Mouse (Mus musculus) heart, postnatal 0 days (tissue): Measurements from ENCODE around the gene Spag9. TPM values are rescaled to one million over a fixed set of nuclear protein-coding genes. Genes with fewer than 3 reads are reported as not detected.

Experiments used
- ATAC-seq: fragments of 200-750 bp; cut with Nextera tagmentation; 2 replicates; pipeline ENCODE4 v1.8.0; 2017; ENCODE audit warnings: low read depth, moderate number of reproducible peaks, moderate library complexity; ENCODE audit not compliant: insufficient read depth
- DNase-seq: peaks from one replicate; pipeline ENCODE4 v3.0.0-alpha.2; 2016; ENCODE audit warnings: low spot score
- H3K27ac ChIP-seq: fragments of 300-500 bp; sonication (generic); 2 replicates; pipeline ENCODE4 v1.5.1; 2014; ENCODE audit warnings: low read depth, mild to moderate bottlenecking
- H3K27me3 ChIP-seq: fragments of 300-500 bp; sonication (generic); 2 replicates; pipeline ENCODE4 v1.6.1; 2014; ENCODE audit warnings: low read length, mixed read lengths; ENCODE audit not compliant: control insufficient read depth, insufficient read depth
- H3K36me3 ChIP-seq: fragments of 300-500 bp; sonication (generic); replicated peaks from 2 replicates; pipeline ENCODE4 v1.6.1; 2014; ENCODE audit warnings: low read length, mixed read lengths; ENCODE audit not compliant: control insufficient read depth, insufficient read depth
- H3K4me1 ChIP-seq: fragments of 300-500 bp; sonication (generic); 2 replicates; pipeline ENCODE4 v1.6.1; 2014; ENCODE audit warnings: antibody characterized with exemption; ENCODE audit not compliant: control insufficient read depth, insufficient read depth
- H3K4me2 ChIP-seq: fragments of 300-500 bp; sonication (generic); 2 replicates; pipeline ENCODE4 v1.6.1; 2014; ENCODE audit warnings: low read depth, mild to moderate bottlenecking, low read length, moderate library complexity
- H3K4me3 ChIP-seq: fragments of 300-500 bp; sonication (generic); 2 replicates; pipeline ENCODE4 v1.5.1; 2014; ENCODE audit warnings: low read depth, low read length
- H3K9ac ChIP-seq: fragments of 300-500 bp; sonication (generic); replicated peaks from 2 replicates; pipeline ENCODE4 v1.6.1; 2014; ENCODE audit warnings: low read depth, low read length, mixed read lengths
- H3K9me3 ChIP-seq: fragments of 300-500 bp; sonication (generic); replicated peaks from 2 replicates; pipeline ENCODE4 v1.6.1; 2016; ENCODE audit warnings: low read length; ENCODE audit not compliant: control insufficient read depth
- CTCF ChIP-seq: IDR thresholded peaks from 2 replicates; pipeline ENCODE4 v1.5.1; 2016; ENCODE audit warnings: antibody characterized with exemption, control low read depth, low read depth
- EP300 ChIP-seq: IDR thresholded peaks from 2 replicates; pipeline ENCODE4 v1.6.1; 2016; ENCODE audit warnings: antibody characterized with exemption, low read depth
- WGBS: fragments of 180-500 bp; shearing (Covaris S2); extraction: QIAGEN DNeasy Blood & Tissue Kit; methylation state at CpG from one replicate; pipeline ENCODE4 v1.1.7; 2014; 5-methylcytosine and 5-hydroxymethylcytosine counted together
- polyA plus RNA-seq: library from polyadenylated mRNA; unstranded; fragments of >200 nt; fragmentation: Nextera tagmentation; extraction: Ambion mirVana; gene quantifications from 2 replicates; pipeline ENCODE4 v1.2.1, GENCODE M21; 2015
- total RNA-seq: library from RNA; depleted of rRNA; stranded (reverse); fragments of >200 nt; gene quantifications from 2 replicates; pipeline ENCODE4 v1.2.3, GENCODE M21; 2014; ENCODE audit warnings: low replicate concordance

The Spag9 gene
- total and polyA plus RNA-seq, 2 experiments from 2014 or later, result 40.0 to 47.8 TPM

GRCm38 (mm10) chr11:94019091-94019490 is 23.2 kb downstream of the Spag9 start:
- Histone ChIP-seq H3K4me1 (no peaks in the 10 kb centered on the region), H3K9ac (no peak overlapping the region), H3K27me3 (no peaks in the 10 kb centered on the region), H3K27ac (no peak overlapping the region), H3K9me3 (no peaks in the 10 kb centered on the region), H3K4me2 (no peak overlapping the region), H3K36me3 (peaks cover 23% of the 10 kb centered on the region), H3K4me3 (no peak overlapping the region)
- 86% methylated on average over 5 of the region's 5 CpGs for WGBS
- TF ChIP-seq CTCF (no peak), EP300 (no peak)
- DNase-seq (no peak), ATAC-seq (no peak)

- no peak for TF ChIP-seq CTCF
- TF ChIP-seq EP300, result no peak
- Histone ChIP-seq H3K9ac (no peak overlapping the region), H3K9me3 (no peaks in the 10 kb centered on the region), H3K4me3 (no peak overlapping the region), H3K27ac (no peak overlapping the region), H3K4me1 (no peaks in the 10 kb centered on the region), H3K27me3 (no peaks in the 10 kb centered on the region), H3K4me2 (no peak overlapping the region), H3K36me3 (peaks cover 21% of the 10 kb centered on the region)
- DNase-seq, result no peak
- no peak for ATAC-seq
- WGBS, result 72% methylated on average over 6 of the region's 6 CpGs
Measured at GRCm38 (mm10) chr11:94020403-94020802, 24.5 kb downstream of the Spag9 start.

DNA sequence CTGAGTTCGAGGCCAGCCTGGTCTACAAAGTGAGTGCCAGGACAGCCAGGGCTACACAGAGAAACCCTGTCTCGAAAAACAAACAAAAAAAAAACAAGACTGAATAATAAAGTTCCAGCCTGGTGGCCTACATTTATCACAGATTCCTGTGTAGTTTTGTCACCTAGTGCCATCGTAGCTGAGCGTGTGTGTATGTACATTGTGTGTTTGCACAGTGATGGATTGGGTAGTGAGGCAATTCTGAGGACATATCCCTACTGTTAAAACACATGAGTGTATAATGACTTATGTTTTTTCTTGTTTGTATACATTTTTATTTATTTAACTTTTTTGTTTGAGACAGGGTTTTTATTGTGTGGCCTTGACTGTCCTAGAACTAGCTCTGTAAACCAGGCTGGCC is 30.4 kb downstream of the Spag9 start:
- H3K27ac ChIP-seq, result no peak overlapping the region
- DNase-seq (no peak), ATAC-seq (no peak)
- 86% methylated on average over 4 of the region's 4 CpGs for WGBS
- H3K27me3 ChIP-seq, result no peaks in the 10 kb centered on the region
- H3K4me3 ChIP-seq, result no peak overlapping the region
- H3K4me1 ChIP-seq, result no peaks in the 10 kb centered on the region
- H3K9me3 ChIP-seq, result no peaks in the 10 kb centered on the region
- no peak overlapping the region for H3K4me2 ChIP-seq
- peaks cover 5% of the 10 kb centered on the region; the same call in 1 of the 2 replicates for H3K36me3 ChIP-seq
- TF ChIP-seq CTCF, result no peak
- TF ChIP-seq EP300, result no peak
- H3K9ac ChIP-seq, result no peak overlapping the region

GRCm38 (mm10) chr11:94032084-94032483 is 36.2 kb downstream of the Spag9 start:
- Histone ChIP-seq H3K27me3 (no peaks in the 10 kb centered on the region), H3K36me3 (peaks cover 5% of the 10 kb centered on the region; the same call in 1 of the 2 replicates), H3K9ac (no peak overlapping the region), H3K4me3 (no peak overlapping the region), H3K27ac (no peak overlapping the region), H3K4me2 (no peak overlapping the region), H3K4me1 (no peaks in the 10 kb centered on the region), H3K9me3 (no peaks in the 10 kb centered on the region)
- DNase-seq (no peak), ATAC-seq (no peak)
- 87% methylated on average over 4 of the region's 4 CpGs for WGBS
- TF ChIP-seq CTCF (no peak), EP300 (no peak)

GRCm38 (mm10) chr11:94032971-94033370 is 37.1 kb downstream of the Spag9 start:
- WGBS, result 27% methylated on average over 2 of the region's 2 CpGs
- TF ChIP-seq EP300 (no peak), CTCF (no peak)
- Histone ChIP-seq H3K36me3 (peaks cover 5% of the 10 kb centered on the region; the same call in 1 of the 2 replicates), H3K9ac (no peak overlapping the region), H3K27me3 (no peaks in the 10 kb centered on the region), H3K27ac (0 out of 2 replicates have a peak overlapping the region, but pooled peaks have one; percentile 18), H3K4me1 (no peaks in the 10 kb centered on the region), H3K9me3 (no peaks in the 10 kb centered on the region), H3K4me2 (no peak overlapping the region), H3K4me3 (no peak overlapping the region)
- no peak for ATAC-seq
- no peak for DNase-seq

- Histone ChIP-seq H3K4me2 (no peak overlapping the region), H3K4me1 (no peaks in the 10 kb centered on the region), H3K9ac (no peak overlapping the region), H3K27me3 (no peaks in the 10 kb centered on the region), H3K27ac (no peak overlapping the region), H3K36me3 (no peaks in the 10 kb centered on the region), H3K4me3 (no peak overlapping the region), H3K9me3 (no peaks in the 10 kb centered on the region)
- 48% methylated on average over 2 of the region's 2 CpGs for whole genome bisulfite sequencing
- TF ChIP-seq CTCF (peak; percentile 35), EP300 (no peak)
- no peak for DNase-seq
- no peak for ATAC-seq
Measured at GRCm38 (mm10) chr11:94035974-94036373, 40.1 kb downstream of the Spag9 start.
